Mouse (Mus musculus): ENCODE results near the gene Birc3.

DNA sequence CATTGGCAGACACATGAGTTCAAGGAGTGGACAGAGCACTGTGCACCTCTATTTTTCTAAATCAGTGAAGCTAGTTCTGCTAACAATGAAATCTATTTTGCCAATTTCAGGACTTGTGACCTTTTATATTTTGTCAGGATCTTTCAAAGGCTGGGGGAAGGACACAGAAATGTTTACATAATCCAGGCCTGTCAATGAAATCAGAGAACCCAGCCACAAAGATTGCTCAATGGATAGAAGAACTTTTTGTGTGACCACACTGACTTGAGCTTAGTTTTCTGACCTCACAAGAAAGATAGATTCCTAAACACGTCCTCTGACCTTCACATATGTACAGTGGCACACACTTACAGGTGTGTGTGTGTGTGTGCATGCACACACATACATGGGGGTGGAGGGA lies 18.2 kb upstream of the Birc3 start:
- TF ChIP-seq CTCF (IDR thresholded peaks at IDR 0.05; ENCODE audit: low read depth, low read length) (no peak), POLR2A (IDR thresholded peaks at IDR 0.05; ENCODE audit: borderline replicate concordance, low read depth, low read length) (no peak)

All from bone marrow macrophage, adult 2 months (primary cell).